Mouse (Mus musculus): ENCODE results near the gene Rbm24. TPM values are rescaled to one million over a fixed set of nuclear protein-coding genes. Genes with fewer than 3 reads are reported as not detected.
A peak's percentile ranks its signal among the peaks of the same experiment; 100 is the strongest.

Rbm24 gene
- polyA plus RNA-seq, 1 experiment from 2014 or later: 1.2 TPM

GRCm38 (mm10) chr13:46418731-46419545 lies 704 bp downstream of the Rbm24 start:
- under 1% methylated on average over 73 of the region's 73 CpGs for WGBS

GRCm38 (mm10) chr13:46419648-46420047 lies 1.4 kb downstream of the Rbm24 start:
- Histone ChIP-seq H3K27ac (peak overlapping the region; percentile 91), H3K4me1 (replicated peaks) (peaks cover 24% of the 10 kb centered on the region), H3K36me3 (peaks cover 17% of the 10 kb centered on the region; the same call in 1 of the 2 replicates), H3K27me3 (ENCODE audit: insufficient read depth, poor library complexity, severe bottlenecking) (peaks cover 27% of the 10 kb centered on the region), H3K4me3 (peak overlapping the region; percentile 70), H3K9me3 (no peaks in the 10 kb centered on the region)
- DNase-seq (ENCODE audit: low spot score): peak; percentile 10
- 5% methylated on average over 7 of the region's 7 CpGs for WGBS

More at GRCm38 (mm10) chr13:46418731-46419545, 704 bp downstream of the Rbm24 start:
- DNase-seq (ENCODE audit: low spot score): peak; percentile 57
- H3K4me1 ChIP-seq (replicated peaks): peaks cover 24% of the 10 kb centered on the region
- no peaks in the 10 kb centered on the region for H3K9me3 ChIP-seq
- peaks cover 27% of the 10 kb centered on the region for H3K27me3 ChIP-seq (ENCODE audit: insufficient read depth, poor library complexity, severe bottlenecking)
- H3K4me3 ChIP-seq: peak overlapping the region; percentile 70
- peaks cover 14% of the 10 kb centered on the region; the same call in 1 of the 2 replicates for H3K36me3 ChIP-seq
- peak overlapping the region; percentile 91 for H3K27ac ChIP-seq

GRCm38 (mm10) chr13:46420095-46420494 lies 1.9 kb downstream of the Rbm24 start:
- H3K36me3 ChIP-seq: peaks cover 22% of the 10 kb centered on the region; the same call in 1 of the 2 replicates
- 10% methylated on average over 3 of the region's 3 CpGs for WGBS
- H3K27me3 ChIP-seq (ENCODE audit: insufficient read depth, poor library complexity, severe bottlenecking): peaks cover 27% of the 10 kb centered on the region
- no peaks in the 10 kb centered on the region for H3K9me3 ChIP-seq
- H3K4me1 ChIP-seq (replicated peaks): peaks cover 24% of the 10 kb centered on the region
- peak overlapping the region; percentile 91 for H3K27ac ChIP-seq
- peak; percentile 22 for DNase-seq (ENCODE audit: low spot score)
- H3K4me3 ChIP-seq: peak overlapping the region; percentile 70

GRCm38 (mm10) chr13:46423805-46424204 lies 5.6 kb downstream of the Rbm24 start:
- Histone ChIP-seq H3K9me3 (no peaks in the 10 kb centered on the region), H3K4me1 (replicated peaks) (peaks cover 16% of the 10 kb centered on the region), H3K27ac (no peak overlapping the region), H3K27me3 (ENCODE audit: insufficient read depth, poor library complexity, severe bottlenecking) (peaks cover 5% of the 10 kb centered on the region; the same call in 1 of the 2 replicates), H3K36me3 (peaks cover 39% of the 10 kb centered on the region), H3K4me3 (no peak overlapping the region)
- DNase-seq (ENCODE audit: low spot score): no peak
- WGBS: 93% methylated on average over 7 of the region's 7 CpGs

- Histone ChIP-seq H3K4me1 (replicated peaks) (peaks cover 10% of the 10 kb centered on the region), H3K27me3 (ENCODE audit: insufficient read depth, poor library complexity, severe bottlenecking) (peaks cover 2% of the 10 kb centered on the region; the same call in 1 of the 2 replicates), H3K9me3 (no peaks in the 10 kb centered on the region), H3K4me3 (no peak overlapping the region), H3K36me3 (peaks cover 45% of the 10 kb centered on the region), H3K27ac (no peak overlapping the region)
- no peak for DNase-seq (ENCODE audit: low spot score)
- WGBS: 91% methylated on average over 8 of the region's 8 CpGs
Measured at GRCm38 (mm10) chr13:46424376-46424775, 6.1 kb downstream of the Rbm24 start.

- peaks cover 52% of the 10 kb centered on the region for H3K36me3 ChIP-seq
Measured at GRCm38 (mm10) chr13:46426651-46427269, 8.5 kb downstream of the Rbm24 start.

GRCm38 (mm10) chr13:46428964-46429363 lies 10.7 kb downstream of the Rbm24 start:
- Histone ChIP-seq H3K4me1 (replicated peaks) (peaks cover 5% of the 10 kb centered on the region), H3K27me3 (ENCODE audit: insufficient read depth, poor library complexity, severe bottlenecking) (no peaks in the 10 kb centered on the region), H3K36me3 (peaks cover 38% of the 10 kb centered on the region), H3K27ac (no peak overlapping the region), H3K9me3 (no peaks in the 10 kb centered on the region), H3K4me3 (no peak overlapping the region)
- peak; percentile 18 for DNase-seq (ENCODE audit: low spot score)
- WGBS: 76% methylated on average over 22 of the region's 22 CpGs

More at GRCm38 (mm10) chr13:46426651-46427269, 8.5 kb downstream of the Rbm24 start:
- no peak overlapping the region for H3K4me3 ChIP-seq
- no peaks in the 10 kb centered on the region for H3K27me3 ChIP-seq (ENCODE audit: insufficient read depth, poor library complexity, severe bottlenecking)
- H3K4me1 ChIP-seq (replicated peaks): no peaks in the 10 kb centered on the region
- 90% methylated on average over 6 of the region's 6 CpGs for WGBS
- H3K9me3 ChIP-seq: no peaks in the 10 kb centered on the region
- H3K27ac ChIP-seq: no peak overlapping the region
- DNase-seq (ENCODE audit: low spot score): no peak

- no peak overlapping the region for H3K27ac ChIP-seq
- H3K36me3 ChIP-seq: peaks cover 32% of the 10 kb centered on the region
- DNase-seq (ENCODE audit: low spot score): no peak
- no peaks in the 10 kb centered on the region for H3K9me3 ChIP-seq
- H3K4me3 ChIP-seq: no peak overlapping the region
- 91% methylated on average over 11 of the region's 11 CpGs for WGBS
- H3K4me1 ChIP-seq (replicated peaks): peaks cover 13% of the 10 kb centered on the region
- no peaks in the 10 kb centered on the region for H3K27me3 ChIP-seq (ENCODE audit: insufficient read depth, poor library complexity, severe bottlenecking)
Measured at GRCm38 (mm10) chr13:46429866-46430265, 11.6 kb downstream of the Rbm24 start.

- no peaks in the 10 kb centered on the region for H3K9me3 ChIP-seq
- 23% methylated on average over 8 of the region's 8 CpGs for WGBS
- H3K4me1 ChIP-seq (replicated peaks): peaks cover 16% of the 10 kb centered on the region
- H3K36me3 ChIP-seq: peaks cover 11% of the 10 kb centered on the region
- no peaks in the 10 kb centered on the region for H3K27me3 ChIP-seq (ENCODE audit: insufficient read depth, poor library complexity, severe bottlenecking)
- peak overlapping the region; percentile 42 for H3K27ac ChIP-seq
- DNase-seq (ENCODE audit: low spot score): no peak
- H3K4me3 ChIP-seq: peak overlapping the region; percentile 22; the same call in 1 of the 2 replicates
Measured at GRCm38 (mm10) chr13:46433880-46434560, 15.8 kb downstream of the Rbm24 start.

- no peak overlapping the region for H3K4me3 ChIP-seq
- DNase-seq (ENCODE audit: low spot score): no peak
- H3K27ac ChIP-seq: no peak overlapping the region
- H3K9me3 ChIP-seq: no peaks in the 10 kb centered on the region
- peaks cover 13% of the 10 kb centered on the region for H3K4me1 ChIP-seq (replicated peaks)
- no peaks in the 10 kb centered on the region for H3K36me3 ChIP-seq
- 91% methylated on average over 6 of the region's 6 CpGs for WGBS
- no peaks in the 10 kb centered on the region for H3K27me3 ChIP-seq (ENCODE audit: insufficient read depth, poor library complexity, severe bottlenecking)
Measured at GRCm38 (mm10) chr13:46438960-46439359, 20.7 kb downstream of the Rbm24 start.

- WGBS: 78% methylated on average over 7 of the region's 7 CpGs
- H3K4me1 ChIP-seq (replicated peaks): 0 out of 2 replicates have a peak, but pooled peaks cover 3% of the 10 kb centered on the region
- no peak for DNase-seq (ENCODE audit: low spot score)
- H3K36me3 ChIP-seq: no peaks in the 10 kb centered on the region
- H3K27me3 ChIP-seq (ENCODE audit: insufficient read depth, poor library complexity, severe bottlenecking): no peaks in the 10 kb centered on the region
- no peak overlapping the region for H3K4me3 ChIP-seq
- no peaks in the 10 kb centered on the region for H3K9me3 ChIP-seq
- H3K27ac ChIP-seq: no peak overlapping the region
Measured at GRCm38 (mm10) chr13:46444021-46444420, 25.8 kb downstream of the Rbm24 start.

- Histone ChIP-seq H3K4me1 (replicated peaks) (0 out of 2 replicates have a peak, but pooled peaks cover 3% of the 10 kb centered on the region), H3K36me3 (no peaks in the 10 kb centered on the region), H3K27ac (no peak overlapping the region), H3K9me3 (no peaks in the 10 kb centered on the region), H3K27me3 (ENCODE audit: insufficient read depth, poor library complexity, severe bottlenecking) (no peaks in the 10 kb centered on the region), H3K4me3 (no peak overlapping the region)
- DNase-seq (ENCODE audit: low spot score): no peak
- 85% methylated on average over 6 of the region's 6 CpGs for WGBS
Measured at GRCm38 (mm10) chr13:46446062-46446461, 27.8 kb downstream of the Rbm24 start.
